Mouse (Mus musculus) cortical plate, adult 2 months (tissue): Measurements from ENCODE around the gene Ak8.

Source experiments
- CTCF ChIP-seq: fragments of 200-500 bp; IDR thresholded peaks from 2 replicates; pipeline ENCODE4 v1.5.1; 2011; ENCODE audit warnings: mild to moderate bottlenecking, control low read depth, low read length; ENCODE audit not compliant: insufficient read depth; ENCODE audit errors: extremely low read depth
- POLR2A ChIP-seq: fragments of 200-500 bp; IDR thresholded peaks from 2 replicates; pipeline ENCODE4 v1.6.1; 2011; ENCODE audit warnings: mild to moderate bottlenecking, low read length, control low read depth; ENCODE audit not compliant: insufficient read depth; ENCODE audit errors: extremely low read depth

- no peak for TF ChIP-seq POLR2A
- no peak for TF ChIP-seq CTCF
Measured at GRCm38 (mm10) chr2:28781310-28781709, 81.3 kb downstream of the Ak8 start.
